ENCODE assay signal across 10 mouse cellular contexts in genomic region chr17:91093042-91093080, GRCm38 (mm10). TPM values are rescaled to one million over a fixed set of nuclear protein-coding genes. Genes with fewer than 3 reads are reported as not detected.
DNase-seq lines count a peak whose midpoint lies in the region; ATAC-seq and TF ChIP-seq lines count a peak whose summit lies in the region.
"Had no signal": no experiment of that assay in that cellular context is flagged by ENCODE, and none has a peak within 500 bp of the region (broad histone marks: within the 10 kb centered on the region; RNA-seq: fewer than 3 reads in every experiment).

TSS of gene Nrxn1 (minus strand) at chr17:91093071.

- ATAC-seq in heart, embryonic 12.5 days (ENCODE audit: insufficient number of reproducible peaks, low FRiP score), result no peak
- no peak for ATAC-seq in limb, embryonic 14.5 days (ENCODE audit: low FRiP score, low read depth)
- ATAC-seq: inflammation-experienced regulatory T-cells, adult 6 months had no signal

- H3K27me3 ChIP-seq in heart, embryonic 12.5 days (replicated peaks), result peaks cover 17% of the 10 kb centered on the region
- peaks cover 4% of the 10 kb centered on the region; the same call in 1 of the 2 replicates for H3K27me3 ChIP-seq in hindbrain, embryonic 10.5 days (ENCODE audit: insufficient read depth, poor library complexity, severe bottlenecking)
- no peaks in the 10 kb centered on the region for H3K27me3 ChIP-seq in limb, embryonic 14.5 days (ENCODE audit: control insufficient read depth, insufficient read depth, low read length)
- H3K27me3 ChIP-seq: CH12.LX had no signal

- H3K4me1 ChIP-seq in heart, embryonic 12.5 days (replicated peaks), result no peaks in the 10 kb centered on the region
- peaks cover 15% of the 10 kb centered on the region for H3K4me1 ChIP-seq in hindbrain, embryonic 10.5 days (replicated peaks)
- no peaks in the 10 kb centered on the region for H3K4me1 ChIP-seq in limb, embryonic 14.5 days (ENCODE audit: control insufficient read depth, insufficient read depth, low read length)

- TF ChIP-seq POLR2A in limb, embryonic 14.5 days (IDR thresholded peaks at IDR 0.05; ENCODE audit: borderline replicate concordance, extremely low read depth, insufficient read depth, insufficient read length), result no peak

- DNase-seq in heart, postnatal 25 days (ENCODE audit: low spot score), result no peak
- no peak for DNase-seq in adrenal gland, postnatal 4 days (ENCODE audit: low spot score in 2 of 2)
- no peak for DNase-seq in hindbrain, embryonic 10.5 days (ENCODE audit: low spot score)
- no peak for DNase-seq in limb, embryonic 14.5 days (ENCODE audit: low spot score)
- DNase-seq in right cerebral cortex, postnatal 10 days (ENCODE audit: low spot score in 2 of 2), result no peak
- no peak for DNase-seq in right cerebral cortex, adult 2 months (ENCODE audit: low spot score in 2 of 2)
- no peak for DNase-seq in right cerebral cortex, postnatal 36 days (ENCODE audit: low spot score in 2 of 2)

- peaks cover 13% of the 10 kb centered on the region for H3K9me3 ChIP-seq in heart, embryonic 12.5 days (replicated peaks)
- H3K9me3 ChIP-seq in hindbrain, embryonic 10.5 days, result peaks cover 11% of the 10 kb centered on the region
- 0 out of 2 replicates have a peak, but pooled peaks cover 4% of the 10 kb centered on the region for H3K9me3 ChIP-seq in limb, embryonic 14.5 days (ENCODE audit: control insufficient read depth, low read length)

- H3K4me2 ChIP-seq in heart, embryonic 12.5 days, result peak within 1 kb of the TSS; percentile 55
- H3K4me2 ChIP-seq in limb, embryonic 14.5 days (replicated peaks; ENCODE audit: low read depth, low read length, severe bottlenecking), result peak within 1 kb of the TSS; percentile 27; the same call in 1 of the 2 replicates

- 0% methylated on average over 1 of the region's 1 CpGs for WGBS in heart, embryonic 12.5 days
- WGBS in hindbrain, embryonic 10.5 days, result 0% methylated on average over 1 of the region's 1 CpGs
- WGBS in limb, embryonic 14.5 days, result 0% methylated on average over 1 of the region's 1 CpGs

- H3K27ac ChIP-seq in heart, embryonic 12.5 days (ENCODE audit: poor library complexity, severe bottlenecking), result no peak within 1 kb of the TSS
- peak within 1 kb of the TSS; percentile 83 for H3K27ac ChIP-seq in hindbrain, embryonic 10.5 days
- H3K27ac ChIP-seq in limb, embryonic 14.5 days (replicated peaks; ENCODE audit: low read depth, low read length), result no peak within 1 kb of the TSS

- intact Hi-C loops in heart, postnatal 25 days (cut with DNase I), result no loop called here

- peak within 1 kb of the TSS; percentile 11; the same call in 1 of the 2 replicates for H3K4me3 ChIP-seq in heart, embryonic 12.5 days
- peak within 1 kb of the TSS; percentile 52 for H3K4me3 ChIP-seq in hindbrain, embryonic 10.5 days
- peak within 1 kb of the TSS; percentile 14 for H3K4me3 ChIP-seq in limb, embryonic 14.5 days (replicated peaks; ENCODE audit: low read length)

- H3K36me3 ChIP-seq in heart, embryonic 12.5 days, result no peaks in the 10 kb centered on the region
- peaks cover 12% of the 10 kb centered on the region for H3K36me3 ChIP-seq in hindbrain, embryonic 10.5 days
- no peaks in the 10 kb centered on the region for H3K36me3 ChIP-seq in limb, embryonic 14.5 days (ENCODE audit: control insufficient read depth, insufficient read depth, low read length)

- no peak within 1 kb of the TSS for H3K9ac ChIP-seq in heart, embryonic 12.5 days
- no peak within 1 kb of the TSS for H3K9ac ChIP-seq in limb, embryonic 14.5 days (ENCODE audit: low read depth, low read length, severe bottlenecking)

RNA-seq across cellular contexts. Expression of gene Nrxn1, which starts in this region (rescaled TPM):
- polyA plus RNA-seq in heart, embryonic 12.5 days (2016; fragmentation: Nextera tagmentation; extraction: Ambion mirVana), result 1.6 and 1.7 TPM in 2 replicates
- 1 to 10 TPM; 1.2 to 2.0 TPM for total RNA-seq in heart, postnatal 25 days (2021)
- total RNA-seq in adrenal gland, postnatal 4 days (2021), result 10 to 100 TPM; 20.1 to 20.6 TPM
- polyA plus RNA-seq in hindbrain, embryonic 10.5 days (2016; fragmentation: Nextera tagmentation; extraction: Ambion mirVana), result 8.6 and 15.4 TPM in 2 replicates
- 6.0 and 6.3 TPM in 2 replicates for polyA plus RNA-seq in limb, embryonic 14.5 days (2012; rRNA removed)
- polyA plus RNA-seq in limb, embryonic 14.5 days (2014; fragmentation: Nextera tagmentation; extraction: Ambion mirVana), result 12.2 and 15.0 TPM in 2 replicates
- total RNA-seq: CH12.LX had no signal

Comparison
In these comparisons a context has a peak if more than half of its experiments do, and no peak if none do; other contexts are left out.
1. RNA of gene Nrxn1 (total RNA-seq): 20.1 to 20.6 TPM in adrenal gland, postnatal 4 days; 1.2 to 2.0 TPM in heart, postnatal 25 days; every median in the first group is over 4 times any median in the second.
2. Peak in every context shown above with its lines, with median percentiles within 50 percentile points of each other: H3K4me3 ChIP-seq.